Mouse (Mus musculus) erythroid progenitor cell, adult 5-6 weeks (primary cell): ENCODE results near the gene Miip. TPM values are rescaled to one million over a fixed set of nuclear protein-coding genes. Genes with fewer than 3 reads are reported as not detected.
"Not testable (repeated sequence)": the region's sequence is repeated elsewhere in the genome, so short reads cannot be mapped to it uniquely, and the experiment has no call there.

ENCODE experiments used
- ATAC-seq: replicated peaks from 2 replicates; pipeline ENCODE4 v1.8.0; 2016; ENCODE audit warnings: moderate number of reproducible peaks, mild to moderate bottlenecking, moderate TSS enrichment, inconsistent platforms; ENCODE audit not compliant: poor library complexity, low FRiP score, severe bottlenecking
- total RNA-seq, 2 experiments: library from RNA; stranded (forward) in 1 of 2; stranded (reverse) in 1 of 2; fragments of 150-400 nt in 1 of 2; fragments of 186-747, 209-891 nt in 1 of 2; gene quantifications; 2 replicates each; pipeline versions ENCODE4 v1.2.3 to v1.2.4; 2015 to 2017; ENCODE audit warnings: low replicate concordance in 2 of 2

Miip gene
- total RNA-seq, 2 experiments from 2014 or later = 134 to 165 TPM

DNA sequence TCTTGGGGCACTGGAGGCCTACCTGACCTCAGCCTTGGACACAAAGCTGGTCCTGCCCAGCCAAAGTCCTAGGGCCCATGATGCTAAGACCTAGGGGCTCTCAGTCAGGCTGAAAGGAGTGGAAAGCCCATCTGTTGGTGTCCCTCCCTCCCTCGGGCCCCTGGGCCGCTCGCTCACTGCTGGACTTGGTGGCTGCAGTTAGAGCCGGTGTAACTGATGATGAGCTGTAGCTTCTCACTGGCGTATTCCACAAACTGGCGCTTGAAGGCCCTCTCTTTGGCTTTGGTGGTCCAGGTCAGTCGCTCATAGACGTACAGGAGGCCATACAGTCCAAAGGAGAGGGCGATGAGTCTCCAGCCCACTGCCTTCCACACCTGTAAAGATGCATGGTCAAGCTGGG, 9.9 kb upstream of the Miip start:
- ATAC-seq = no peak

DNA sequence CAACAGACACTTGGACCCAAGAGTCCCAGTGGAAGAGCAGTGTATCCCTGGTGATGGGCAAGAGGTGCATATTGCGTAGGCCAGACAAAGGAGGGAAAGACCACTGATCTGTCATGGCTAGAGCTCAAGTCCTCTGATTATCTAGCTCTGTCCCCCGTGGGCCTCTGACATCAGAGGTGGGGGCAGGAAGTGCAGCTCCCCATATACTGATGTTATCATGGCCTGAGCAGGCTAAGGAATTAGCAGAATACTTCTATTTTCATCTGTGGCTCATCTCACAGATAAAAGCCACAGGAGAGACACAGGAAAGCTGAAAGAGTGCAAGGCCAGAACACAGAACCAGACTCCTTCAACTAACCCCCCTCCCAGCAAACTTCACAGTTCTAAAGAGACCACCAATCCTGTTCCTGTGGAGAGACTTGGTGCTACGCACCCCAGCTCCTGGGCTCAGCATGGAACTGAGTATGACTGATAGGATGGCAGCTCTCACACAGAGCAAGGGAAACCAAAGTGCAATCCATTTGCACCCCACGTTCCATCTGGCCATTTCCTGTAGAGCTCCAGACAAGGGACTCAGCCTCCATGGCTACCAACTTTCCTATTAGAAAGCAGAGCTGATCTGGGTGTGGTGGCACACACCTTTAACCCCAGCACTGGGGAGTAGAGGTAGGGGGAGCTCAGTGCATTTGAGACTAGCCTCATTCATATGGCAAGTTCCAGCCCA, 7.4 kb upstream of the Miip start:
- no peak for ATAC-seq

DNA sequence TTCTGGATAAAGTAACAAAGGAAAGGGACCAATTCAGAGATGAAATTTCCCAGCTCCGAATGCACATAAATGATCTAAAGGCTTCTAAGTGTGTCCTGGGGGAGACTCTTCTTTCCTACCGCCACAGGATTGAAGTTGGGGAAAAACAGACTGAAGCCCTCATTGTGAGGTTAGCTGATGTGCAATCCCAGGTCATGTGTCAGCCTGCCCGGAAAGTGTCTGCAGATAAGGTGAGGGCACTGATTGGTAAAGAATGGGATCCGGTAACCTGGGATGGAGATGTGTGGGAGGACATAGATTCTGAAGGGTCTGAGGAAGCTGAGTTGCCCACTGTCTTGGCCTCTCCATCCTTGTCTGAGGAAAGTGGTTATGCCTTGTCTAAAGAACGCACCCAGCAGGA, 622 bp upstream of the Miip start:
- ATAC-seq = peak; percentile 27; the same call in 1 of the 2 replicates

DNA sequence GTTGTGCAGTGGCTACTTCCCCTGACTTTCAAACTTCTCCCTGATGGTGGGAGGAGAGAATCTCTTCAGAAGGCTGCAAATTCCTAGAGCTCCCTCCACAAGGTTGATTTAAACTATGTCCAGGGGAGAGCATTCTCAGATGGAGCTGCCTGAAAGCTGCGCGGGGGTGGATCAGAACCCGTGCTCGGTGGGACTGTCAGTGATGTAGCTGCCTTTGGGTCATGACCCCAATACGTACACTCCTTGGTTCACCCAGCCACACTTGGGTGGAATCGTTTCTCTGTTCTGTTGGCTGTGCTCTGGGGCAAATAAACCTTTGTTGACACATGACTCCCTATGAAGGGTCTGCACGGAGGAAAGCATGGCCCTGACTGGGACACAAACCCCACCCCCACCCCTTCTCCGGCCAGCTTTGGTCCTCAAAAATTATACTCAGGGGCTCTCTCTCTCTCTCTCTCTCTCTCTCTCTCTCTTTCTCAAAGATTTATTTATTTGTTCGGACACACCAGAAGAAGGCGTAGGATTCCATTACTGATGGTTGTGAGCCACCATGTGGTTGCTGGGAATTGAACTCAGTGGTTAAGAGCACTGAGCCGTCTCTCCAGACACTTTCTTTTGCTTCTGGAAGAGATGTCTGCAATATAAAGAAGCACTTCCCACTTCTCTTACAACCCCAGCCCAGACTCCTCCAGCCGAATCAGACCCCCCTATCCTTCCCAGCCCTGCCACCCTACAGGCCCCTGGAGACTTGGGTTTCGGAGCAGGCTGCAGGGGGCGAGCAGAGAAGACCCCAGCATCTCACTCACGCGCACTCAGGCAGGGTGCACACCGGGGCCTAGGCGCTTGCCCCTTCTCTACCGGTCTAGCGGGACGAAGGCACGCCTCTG, 810 bp downstream of the Miip start:
- no peak for ATAC-seq

DNA sequence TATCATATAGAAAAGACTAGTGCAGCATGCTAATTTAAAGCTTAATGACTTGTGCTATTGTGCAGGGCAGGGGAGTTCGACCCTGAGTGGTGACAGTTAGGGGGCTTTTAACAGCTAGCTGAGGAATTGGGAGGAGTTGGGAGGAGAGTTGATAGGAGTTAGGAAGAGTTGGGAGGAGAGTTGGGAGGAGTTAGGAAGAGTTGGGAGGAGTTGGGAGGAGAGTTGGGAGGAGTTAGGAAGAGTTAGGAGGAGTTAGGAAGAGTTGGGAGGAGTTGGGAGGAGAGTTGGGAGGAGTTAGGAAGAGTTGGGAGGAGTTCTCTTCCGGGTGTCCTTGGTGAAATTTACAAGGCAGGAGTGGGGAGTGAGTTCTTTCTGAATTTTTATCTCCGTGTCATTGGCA, 1.8 kb downstream of the Miip start:
- not testable (repeated sequence) for ATAC-seq

DNA sequence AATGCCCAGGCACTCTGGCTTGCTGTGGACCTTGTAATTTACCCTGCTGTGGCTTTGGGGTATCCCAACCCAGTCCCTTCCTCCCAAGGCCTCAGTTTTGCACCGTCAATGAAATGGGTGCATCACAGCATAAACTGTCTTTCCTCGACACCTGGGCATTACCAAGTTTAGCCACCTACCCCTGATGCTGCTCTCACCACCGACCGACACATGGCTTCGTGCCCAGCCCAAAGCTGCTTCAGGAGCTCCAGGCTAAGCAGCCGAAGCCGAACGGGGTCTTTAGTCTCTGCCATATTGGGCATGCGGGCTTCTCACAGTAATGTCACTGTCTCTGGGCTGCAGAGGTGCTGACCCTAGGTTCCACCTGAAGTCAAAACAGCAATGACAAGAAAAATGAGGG, 2.6 kb downstream of the Miip start:
- ATAC-seq = no peak

DNA sequence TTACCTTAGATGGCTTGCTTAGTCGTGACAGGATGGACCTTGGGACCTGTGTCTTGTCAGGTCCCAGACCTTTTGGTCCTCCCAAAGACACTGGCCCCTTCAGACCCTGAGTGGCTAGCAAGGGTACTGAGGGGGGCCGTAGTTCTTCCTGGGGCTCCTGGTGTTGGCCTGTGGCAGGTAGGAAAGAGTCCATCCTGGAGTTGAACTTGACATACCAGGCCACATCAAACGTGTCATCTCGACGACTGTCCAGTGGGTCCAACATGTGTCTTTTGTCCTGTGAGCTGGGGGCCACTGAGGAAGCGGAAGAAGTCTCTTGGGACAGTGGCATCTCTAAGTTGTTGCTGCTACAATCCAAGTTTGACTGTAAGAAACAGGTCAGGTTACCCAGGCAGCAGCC, 3.0 kb downstream of the Miip start:
- ATAC-seq = no peak

DNA sequence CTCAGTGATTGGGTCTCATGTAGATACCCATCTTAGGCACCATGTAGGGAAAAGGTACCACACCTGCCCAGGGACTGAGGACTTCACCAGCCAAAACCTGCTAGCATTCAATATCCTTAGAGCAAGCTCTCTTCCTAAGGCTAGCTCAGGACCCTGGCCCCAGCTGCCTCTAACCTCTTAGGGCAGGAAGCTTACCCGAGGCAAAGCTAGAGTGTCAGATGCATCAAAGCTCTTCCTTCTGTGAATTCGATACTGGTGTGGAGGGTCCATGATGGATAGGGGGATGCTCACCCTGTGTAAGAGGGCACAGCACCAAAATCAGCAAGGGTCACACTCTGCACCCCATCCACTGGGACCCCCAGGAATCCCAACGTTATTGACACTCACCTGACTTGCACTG, 6.6 kb downstream of the Miip start:
- ATAC-seq = no peak

DNA sequence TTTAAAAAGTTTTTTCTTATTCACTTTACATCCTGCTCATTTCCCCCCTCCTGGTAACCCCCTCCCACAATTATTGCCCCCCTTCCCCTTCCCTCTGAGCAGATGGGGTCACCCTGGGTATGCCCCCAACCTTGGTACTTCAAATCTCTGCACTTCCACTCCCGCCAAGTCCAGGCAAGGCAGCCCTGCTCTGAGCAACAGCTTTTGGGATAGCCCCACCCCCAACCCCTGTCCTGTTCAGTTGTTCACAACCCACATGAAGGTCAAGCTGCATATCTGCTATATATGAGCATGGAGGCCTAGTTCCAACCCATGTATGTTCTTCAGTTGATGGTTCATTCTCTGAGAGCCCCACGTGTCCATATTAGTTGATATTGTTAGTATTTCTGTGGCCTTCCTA, 17.8 kb downstream of the Miip start:
- no peak for ATAC-seq

DNA sequence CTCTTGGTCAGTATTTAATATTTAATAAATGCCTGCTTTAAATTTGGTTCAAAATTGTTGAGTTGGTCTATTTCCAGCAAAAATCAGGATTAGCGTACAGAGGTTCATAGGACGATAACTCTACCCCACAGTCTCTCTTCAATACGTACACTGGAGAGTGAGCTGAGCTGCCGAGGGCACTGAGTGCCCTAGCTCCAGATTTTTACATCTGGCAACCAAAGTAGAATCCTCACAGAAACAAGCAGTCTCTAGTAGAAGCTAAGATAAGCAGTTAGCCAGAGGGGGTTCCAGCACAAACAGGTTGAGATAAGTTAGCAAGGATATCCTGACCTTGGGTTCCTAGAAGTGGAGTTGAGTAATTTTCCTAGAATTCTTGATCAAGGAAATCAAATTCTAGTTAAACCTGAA, 20.0 kb downstream of the Miip start:
- ATAC-seq = no peak

DNA sequence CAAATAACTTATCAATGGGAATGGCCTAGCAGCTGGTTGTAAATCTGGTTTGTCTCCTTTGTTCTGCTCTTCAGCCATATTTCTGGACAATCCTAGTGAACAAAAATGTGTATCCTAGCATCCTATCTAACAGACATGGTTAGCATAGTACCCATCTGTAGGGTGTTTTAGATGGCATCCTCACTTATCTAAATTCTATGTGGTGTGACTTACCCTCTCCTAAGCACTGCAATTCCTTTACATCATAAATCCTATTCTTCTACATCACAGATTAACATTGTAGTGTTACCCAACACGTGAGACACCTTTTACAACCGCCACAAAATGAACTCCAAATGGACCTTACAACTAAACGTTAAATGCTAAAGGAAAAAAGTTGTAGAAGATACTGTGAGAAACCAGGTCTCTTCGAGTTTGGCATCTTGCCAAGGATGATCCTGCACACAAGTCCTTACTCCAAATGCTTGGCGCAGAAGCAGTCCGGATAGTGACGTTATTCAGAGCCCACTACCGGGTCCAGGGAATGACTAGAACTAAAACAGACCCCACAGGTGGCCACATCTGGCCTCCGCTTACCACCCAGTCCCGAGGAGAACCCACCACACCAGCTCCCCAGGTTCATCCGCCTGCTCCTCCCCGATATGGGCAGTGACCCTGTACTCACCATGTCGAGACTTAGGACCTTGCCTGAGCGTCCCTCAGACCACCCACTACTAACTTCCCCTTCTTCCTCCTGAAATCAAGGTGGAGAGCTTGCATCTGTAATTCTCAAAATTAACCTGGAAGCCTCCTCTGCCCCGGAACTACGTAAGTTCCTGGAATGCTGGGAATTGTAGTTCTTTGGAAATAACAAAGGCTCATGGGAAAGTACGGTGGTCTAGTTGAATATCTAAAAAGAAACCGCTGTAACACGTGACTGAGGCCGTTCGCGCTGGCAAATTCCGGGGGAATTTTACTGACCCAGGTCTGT, 20.7 kb downstream of the Miip start, which contains the start of gene Zfp933:
Gene Zfp933, minus strand, starts transcription at position 753 of the 970 bp plus-strand sequence.
- ATAC-seq = peak; percentile 78

DNA sequence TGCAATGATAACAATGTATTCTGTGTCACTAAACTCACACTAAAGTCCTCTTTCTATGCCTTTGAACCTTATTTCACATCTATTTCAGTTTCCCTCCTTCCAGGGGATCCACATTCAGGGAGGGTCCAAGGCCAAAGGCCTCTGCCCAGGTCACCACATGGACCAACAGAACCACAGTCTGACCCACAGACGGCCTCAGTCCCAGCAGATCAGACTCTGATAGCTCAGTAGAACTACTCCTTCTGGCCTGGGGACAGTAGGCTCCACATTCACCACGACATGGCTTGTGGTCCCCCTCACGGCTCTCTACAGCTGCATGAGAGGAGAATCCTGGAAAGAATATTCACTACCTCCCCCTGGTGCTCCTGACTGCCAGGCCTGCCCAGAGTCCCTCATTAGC, 25.7 kb downstream of the Miip start:
- no peak for ATAC-seq

DNA sequence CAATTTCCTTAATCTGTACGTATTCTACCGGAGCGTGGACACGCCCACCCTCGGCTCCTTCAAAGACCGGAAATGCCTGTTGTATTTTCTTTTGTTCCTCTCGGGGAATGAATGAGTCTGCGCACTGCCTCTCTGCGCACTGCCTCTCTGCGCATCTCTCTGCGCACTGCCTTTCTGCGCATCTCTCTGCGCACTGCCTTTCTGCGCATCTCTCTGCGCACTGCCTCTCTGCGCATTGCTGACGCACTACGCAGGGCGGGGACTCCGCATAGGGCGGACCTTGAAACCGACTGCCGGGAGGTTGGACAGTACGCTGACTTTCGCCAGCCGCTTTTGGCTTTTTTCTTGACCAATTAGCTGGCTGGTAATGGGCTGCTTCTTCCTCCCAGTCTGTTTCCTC, 29.3 kb downstream of the Miip start:
- ATAC-seq = not testable (repeated sequence)

DNA sequence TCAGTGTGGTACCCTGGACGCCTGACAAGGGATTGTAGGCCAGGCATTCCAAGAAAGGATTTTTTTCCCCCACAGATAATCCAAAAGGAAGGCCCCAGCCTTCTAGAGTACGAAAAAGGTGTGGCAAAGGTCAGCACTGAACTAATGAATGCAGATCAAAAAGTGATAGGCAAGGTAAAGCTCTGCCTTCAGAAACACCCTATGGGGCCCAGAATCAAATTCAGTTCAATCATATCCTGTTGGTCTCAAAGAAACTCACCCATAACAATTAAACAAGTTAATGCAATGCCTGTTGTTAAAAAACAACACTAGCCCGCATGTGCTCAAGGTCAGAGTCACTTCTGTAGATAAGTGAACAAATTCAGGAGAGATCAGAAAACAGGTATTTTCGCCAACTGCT, 44.2 kb downstream of the Miip start:
- ATAC-seq = no peak

DNA sequence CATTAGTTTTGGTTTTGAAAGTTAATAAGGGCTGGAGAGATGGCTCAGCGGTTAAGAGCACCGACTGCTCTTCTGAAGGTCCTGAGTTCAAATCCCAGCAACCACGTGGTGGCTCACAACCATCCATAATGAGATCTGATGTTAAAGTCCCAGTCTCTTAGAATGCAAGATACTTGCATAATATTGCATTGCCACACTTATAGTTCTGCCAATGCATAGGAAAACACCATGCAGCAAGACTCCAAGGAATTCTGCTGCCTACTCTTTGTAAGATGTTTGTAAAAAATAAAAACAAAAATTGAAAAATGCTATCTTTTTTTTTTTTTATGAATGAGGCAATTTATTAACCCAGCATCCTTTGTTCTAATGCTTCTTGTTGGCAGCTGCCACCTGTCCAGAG, 47.2 kb downstream of the Miip start:
- not testable (repeated sequence) for ATAC-seq

DNA sequence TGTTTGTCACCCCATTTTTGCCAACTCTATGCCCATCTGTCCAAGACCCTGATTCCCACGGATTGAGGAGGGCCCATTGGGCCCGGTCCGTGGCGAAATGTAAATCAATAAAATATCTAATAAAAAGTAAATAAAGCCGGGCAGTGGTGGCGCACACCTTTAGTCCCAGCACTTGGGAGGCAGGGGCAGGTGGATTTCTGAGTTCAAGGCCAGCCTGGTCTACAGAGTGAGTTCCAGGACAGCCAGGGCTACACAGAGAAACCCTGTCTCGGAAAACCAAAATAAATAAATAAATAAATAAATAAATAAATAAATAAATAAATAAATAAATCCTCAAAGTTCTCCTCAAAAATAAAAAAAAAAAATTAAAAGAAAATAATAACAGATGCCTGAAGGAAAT, 49.0 kb downstream of the Miip start:
- ATAC-seq = not testable (repeated sequence)

DNA sequence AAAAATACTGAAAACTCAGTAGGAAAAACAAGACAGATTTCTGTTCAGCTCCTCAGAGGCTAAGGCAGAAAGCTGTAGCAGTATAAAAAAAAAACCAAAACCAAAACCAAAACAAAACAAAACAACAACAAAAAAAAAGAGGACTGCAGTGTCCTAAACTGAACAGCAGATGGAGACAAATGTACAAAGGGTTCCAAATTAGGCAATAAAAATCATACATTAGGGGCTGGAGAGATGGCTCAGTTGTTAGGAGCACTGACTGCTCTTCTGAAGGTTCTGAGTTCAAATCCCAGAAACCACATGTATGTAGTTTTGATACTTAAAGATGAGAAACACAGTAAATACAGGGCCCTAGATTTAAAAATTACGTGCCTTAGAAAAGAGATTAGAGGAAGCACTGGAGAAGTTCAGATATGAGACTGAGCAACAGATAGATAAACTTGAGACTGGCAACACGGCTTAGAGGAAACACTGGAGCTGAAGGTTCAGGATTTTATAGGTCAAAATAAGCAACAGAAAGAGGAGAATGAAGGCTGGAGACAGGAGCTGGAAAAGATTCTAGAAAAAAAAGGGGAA, 53.9 kb downstream of the Miip start:
- ATAC-seq = peak; percentile 68

DNA sequence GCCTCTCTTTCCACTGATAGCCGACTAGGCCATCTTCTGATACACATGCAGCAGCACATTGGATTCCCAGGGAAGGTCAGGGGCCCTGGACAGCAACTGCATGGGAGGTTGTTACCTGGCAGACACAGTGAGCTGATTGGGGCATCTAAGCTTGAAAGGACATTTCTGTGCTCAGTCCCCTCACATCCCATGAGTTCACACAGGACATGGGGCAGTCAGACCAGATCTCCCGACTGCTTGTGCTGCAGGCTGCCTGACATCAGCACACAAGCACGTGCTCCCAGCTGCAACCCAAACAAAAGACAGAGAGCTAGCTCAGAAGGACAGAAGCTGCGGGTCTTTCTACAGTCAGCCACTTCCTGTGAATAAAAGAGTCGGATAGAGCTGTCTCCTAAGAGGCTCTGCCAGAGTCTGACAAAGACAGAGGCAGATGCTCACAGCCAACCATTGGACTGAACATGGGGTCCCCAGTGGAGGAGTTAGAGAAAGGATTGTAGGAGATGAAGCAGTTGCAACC, 55.3 kb downstream of the Miip start:
- no peak for ATAC-seq
